Mouse (Mus musculus) c-Kit-negative CD71-positive TER-119-positive erythroid progenitor cells, embryonic 14.5 days (primary cell): Measurements from ENCODE around the gene Nfkb1.

ENCODE experiments used
- DNase-seq: peaks from one replicate; pipeline ENCODE4 v3.0.0-alpha.2; 2013; ENCODE audit warnings: low read depth, low spot score

Nfkb1 gene

DNA sequence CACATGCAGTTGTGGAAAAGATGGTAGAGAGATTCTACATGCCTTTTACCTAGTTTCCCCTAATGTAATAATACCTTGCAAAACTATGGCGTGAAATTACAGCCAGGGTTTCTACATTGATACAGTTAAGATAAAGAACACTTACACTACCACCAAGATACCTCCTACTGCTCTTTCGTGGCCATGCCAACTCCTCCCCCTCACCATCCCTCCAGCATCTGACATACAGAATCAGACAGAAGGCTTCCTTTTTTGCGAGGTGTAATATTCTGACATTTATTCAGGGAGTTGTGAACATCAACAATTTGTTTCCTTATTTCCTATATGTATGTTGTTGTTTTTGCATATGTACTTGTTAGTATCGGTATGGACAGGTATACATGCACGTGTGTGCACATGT is 11.3 kb upstream of the Nfkb1 start:
- DNase-seq = no peak

DNA sequence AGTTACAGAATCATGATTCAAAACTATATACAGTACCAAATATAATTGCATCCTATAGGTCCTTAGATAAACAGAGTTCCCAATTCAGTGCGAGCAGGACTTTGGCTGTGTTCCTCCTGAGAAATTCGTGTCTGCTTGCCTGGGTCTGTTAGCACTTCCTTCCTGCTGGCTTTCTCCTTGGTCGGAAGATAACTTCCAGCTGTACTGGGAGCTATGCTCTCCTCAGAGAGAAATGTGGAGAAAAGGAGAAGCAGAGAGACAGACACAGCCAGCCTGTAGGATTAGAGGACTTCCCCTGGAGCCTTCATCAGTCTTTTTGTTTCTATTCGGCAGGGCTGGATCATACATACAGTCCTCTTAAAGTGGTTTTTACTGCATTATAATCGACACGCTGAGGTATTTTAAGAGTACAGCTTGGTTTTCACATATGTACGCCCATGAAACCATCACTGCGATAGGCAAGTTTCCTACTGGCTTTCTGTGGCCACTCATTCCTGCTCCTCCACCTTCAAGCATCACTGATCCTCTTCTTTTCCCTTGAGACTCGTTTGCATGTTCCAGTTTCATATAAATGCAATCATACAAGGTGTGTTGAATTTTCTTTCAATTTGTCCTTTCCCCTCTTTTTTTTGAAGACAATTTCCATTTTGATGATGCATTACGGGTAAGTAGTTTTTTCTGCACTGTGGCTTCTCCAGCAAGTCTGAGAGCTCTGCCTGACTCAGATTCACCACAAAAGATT is 8.3 kb upstream of the Nfkb1 start:
- DNase-seq = no peak

DNA sequence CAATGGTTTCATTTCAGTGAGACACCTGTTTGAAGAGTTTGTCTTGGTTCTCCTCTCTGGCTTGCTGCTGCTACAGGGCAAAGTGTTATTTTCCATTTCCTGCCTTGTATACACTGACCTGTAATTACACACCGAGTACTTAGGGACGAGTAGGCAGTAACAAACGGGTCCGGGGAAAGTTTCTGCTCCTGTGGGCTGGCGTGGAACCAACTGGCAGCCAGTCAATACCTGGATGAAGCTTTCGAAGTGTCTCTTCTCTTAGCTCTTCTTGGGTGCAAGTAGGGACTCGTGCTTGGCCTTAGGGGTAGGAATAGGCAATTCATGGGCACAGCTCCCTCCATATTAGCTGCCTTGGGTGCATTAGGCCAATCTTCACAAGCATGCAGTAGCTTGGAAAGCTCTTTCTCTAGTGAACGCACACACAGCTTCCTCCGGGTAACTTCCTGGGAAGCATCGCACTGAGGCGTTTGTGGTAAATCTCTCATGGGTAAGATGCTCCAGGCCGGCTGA is 7.2 kb upstream of the Nfkb1 start:
- DNase-seq = no peak

DNA sequence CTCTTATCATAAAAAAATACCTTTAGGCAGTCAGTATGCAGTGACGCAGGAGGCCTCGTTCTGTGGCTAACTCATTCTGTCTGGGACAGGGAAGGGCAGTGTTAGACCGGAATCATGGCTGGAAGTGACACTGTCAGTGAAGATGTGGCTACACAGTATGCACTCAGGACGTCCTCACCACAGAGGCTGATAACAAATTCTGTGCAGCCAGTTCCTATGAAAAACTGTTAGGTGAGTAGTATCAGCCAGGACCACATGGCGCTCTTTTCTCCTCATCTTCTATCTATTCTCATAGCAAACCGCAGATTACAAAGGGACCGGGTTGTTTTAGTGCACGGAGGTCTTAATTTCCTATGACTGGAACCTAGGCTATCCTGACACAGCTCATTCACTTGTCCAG is 4.9 kb upstream of the Nfkb1 start:
- no peak for DNase-seq

DNA sequence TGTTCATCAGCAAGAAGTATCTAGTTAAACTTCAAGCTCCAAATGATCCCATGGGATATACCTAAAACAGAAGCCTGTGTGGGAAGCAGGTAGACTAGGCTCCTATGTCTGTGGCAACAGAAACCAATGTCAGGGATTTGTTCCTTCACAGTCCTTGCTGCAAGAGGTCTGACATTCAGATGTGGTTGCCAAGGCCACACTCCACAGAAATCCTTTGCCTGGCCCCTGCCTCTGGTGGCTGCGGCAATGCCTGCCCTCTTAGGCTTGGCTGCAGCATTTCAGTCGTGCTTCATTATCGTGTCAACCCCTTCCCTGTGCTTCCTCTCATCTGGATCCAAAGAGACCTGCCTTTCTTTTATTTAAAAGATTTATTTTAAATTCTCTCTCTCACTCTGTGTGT is 1.7 kb upstream of the Nfkb1 start:
- no peak for DNase-seq

DNA sequence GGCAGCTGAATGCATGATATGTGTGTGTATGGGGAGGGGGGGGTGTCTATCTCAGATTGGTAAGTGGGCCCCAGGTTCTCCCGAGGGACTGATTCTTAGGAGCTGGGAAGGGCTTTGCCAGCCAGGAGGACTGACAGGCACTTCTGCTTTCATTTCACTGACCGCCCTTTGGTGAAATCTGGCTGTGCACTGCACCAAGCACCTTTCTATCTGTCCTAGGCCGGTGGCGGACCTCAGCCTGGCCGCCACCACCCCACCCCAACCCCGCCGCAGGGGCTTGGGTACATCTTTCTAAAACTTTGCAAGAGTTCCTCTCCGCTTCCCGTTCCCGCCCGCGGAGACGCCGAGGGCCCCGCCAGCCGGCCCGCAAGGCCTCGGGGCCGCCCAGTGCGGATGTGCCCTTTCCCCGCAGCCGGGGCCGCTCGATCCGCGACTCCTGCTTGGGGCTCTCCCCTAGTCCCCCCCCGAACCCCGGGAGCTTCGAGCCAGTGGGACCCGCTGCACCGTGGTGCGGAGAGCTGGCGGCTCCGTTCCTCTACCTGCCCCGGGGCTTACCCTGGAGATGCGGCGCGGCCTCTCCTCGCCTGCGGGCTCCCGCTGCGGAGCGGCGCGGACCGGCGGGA is 668 bp downstream of the Nfkb1 start:
- DNase-seq = no peak

DNA sequence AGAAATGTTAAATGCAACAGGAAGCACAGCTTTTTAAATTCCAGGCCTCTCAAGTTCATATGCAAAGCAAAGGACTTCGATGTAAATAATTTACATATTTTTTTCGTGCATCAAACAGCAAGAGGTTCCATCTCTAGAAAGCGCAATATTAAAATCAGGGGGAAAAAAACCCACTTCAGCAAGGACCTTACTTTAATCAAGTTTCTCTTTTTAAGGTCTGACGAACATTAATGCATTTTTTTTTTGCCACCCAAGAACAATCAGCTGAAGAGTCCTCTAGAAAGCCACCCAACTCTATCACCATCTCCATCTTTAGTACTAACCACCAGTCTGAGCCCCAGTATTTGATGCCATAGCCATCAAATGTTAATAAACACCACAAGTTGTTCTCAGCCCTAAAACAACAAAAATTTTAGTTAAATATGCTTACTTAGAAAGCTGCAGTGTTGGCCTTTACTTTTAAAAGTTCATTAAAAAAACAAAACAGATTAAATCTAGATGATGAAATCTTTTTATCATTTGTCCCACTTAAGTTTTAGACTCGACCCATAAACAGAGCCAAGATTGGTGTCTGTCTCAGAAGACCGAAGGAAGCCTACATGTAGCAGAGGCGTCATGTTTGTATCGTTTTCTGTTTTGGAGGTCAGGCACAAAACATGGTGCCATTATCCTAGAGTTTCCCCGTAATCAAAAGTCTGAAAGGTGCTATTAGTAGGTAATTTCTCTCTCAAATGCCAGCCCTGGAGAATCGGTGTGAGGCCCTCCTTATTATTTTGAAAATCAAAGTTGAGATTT is 1.4 kb downstream of the Nfkb1 start:
- DNase-seq = no peak

DNA sequence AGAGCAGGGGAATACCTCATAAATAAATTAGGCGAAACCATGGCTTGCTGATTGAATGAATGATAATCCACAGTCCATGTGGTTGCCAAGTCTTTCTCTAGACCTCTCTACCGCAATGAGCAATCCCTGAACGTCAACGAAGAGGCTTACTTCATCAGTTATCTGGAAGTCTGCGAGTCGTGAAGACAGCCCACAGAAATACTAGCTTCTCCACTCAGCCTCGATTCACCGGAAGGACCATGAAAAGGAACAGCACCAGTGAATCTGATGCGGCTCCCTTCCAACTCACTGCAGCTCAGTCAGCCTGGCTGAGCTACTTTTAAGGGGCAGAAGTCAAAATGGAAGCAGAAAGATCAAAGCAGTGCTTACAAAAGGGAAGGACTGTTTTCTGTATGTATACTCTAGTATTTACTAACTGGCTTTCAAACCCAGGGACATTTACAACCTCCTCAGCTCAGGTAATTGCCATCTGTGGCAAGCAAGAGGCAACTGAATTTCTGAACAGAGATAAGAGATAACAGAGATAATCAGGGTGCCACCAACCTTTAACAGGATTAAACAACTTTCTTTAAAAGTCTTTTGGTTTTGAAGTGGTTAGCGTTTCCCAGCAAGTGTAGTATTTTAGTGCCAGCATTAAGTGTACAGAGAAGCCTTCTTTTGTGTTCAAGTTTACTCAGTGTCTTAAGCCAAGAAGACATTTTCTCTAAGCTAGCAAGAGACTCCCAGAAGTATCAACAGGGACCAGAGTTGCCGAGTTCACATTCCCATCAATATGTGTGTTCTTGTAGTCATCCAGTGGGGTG is 2.2 kb downstream of the Nfkb1 start:
- no peak for DNase-seq

DNA sequence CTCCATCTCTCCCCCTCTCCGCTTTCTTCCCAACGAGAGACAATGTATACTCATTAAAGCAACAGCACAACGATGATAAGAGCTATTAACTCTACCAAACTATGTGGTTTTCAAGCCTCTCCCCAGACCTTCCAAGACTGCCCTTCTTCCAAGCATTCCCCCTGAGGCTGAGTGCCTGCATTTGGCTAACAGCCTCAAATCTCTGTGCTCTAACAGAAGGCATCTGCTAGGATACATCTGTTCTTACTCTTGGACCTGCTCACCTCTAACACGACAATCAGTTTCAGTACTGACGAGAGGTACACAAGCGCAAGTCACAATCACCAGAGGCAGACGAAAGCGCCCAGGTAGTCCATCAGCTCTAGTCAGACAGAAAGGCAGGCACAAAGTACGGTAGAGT is 3.4 kb downstream of the Nfkb1 start:
- DNase-seq = no peak

DNA sequence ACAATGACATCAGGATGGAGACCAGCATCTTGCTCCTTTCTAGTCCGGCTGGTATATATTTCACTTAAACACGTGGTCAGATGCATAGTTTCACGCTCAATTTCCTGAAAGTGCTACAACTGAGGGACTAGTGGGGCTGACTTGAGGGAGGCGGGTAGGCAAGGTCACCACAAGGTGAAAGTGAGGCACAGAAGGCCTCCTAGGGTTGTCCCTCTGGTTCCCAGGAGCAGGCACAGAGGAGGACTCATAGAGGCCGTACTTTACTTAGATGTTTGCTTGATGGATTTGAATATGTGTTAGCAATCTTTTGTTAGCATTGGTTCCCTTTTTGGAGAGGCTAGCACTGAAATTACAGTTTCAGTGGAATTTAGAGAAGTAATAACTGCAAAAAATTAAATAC is 4.9 kb downstream of the Nfkb1 start:
- DNase-seq = no peak

DNA sequence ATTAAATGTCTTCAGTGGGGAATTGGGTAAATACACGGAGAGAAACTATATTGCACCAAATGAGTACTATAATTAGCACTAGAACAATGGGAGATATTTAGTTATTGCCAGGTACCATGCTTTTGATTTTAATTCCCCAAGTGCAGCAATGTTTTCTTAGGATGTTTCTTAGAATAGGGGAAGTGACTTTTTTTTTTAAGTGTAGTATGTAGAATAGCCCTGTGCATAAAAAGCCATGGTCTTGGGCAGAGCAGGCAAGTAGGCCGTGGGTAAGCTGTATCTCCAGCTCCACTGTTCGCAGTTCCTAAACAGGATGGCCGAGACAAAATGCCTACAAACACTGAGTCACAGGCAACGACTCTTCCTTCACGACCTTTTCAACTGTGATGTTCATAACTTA is 8.1 kb downstream of the Nfkb1 start:
- DNase-seq = no peak

DNA sequence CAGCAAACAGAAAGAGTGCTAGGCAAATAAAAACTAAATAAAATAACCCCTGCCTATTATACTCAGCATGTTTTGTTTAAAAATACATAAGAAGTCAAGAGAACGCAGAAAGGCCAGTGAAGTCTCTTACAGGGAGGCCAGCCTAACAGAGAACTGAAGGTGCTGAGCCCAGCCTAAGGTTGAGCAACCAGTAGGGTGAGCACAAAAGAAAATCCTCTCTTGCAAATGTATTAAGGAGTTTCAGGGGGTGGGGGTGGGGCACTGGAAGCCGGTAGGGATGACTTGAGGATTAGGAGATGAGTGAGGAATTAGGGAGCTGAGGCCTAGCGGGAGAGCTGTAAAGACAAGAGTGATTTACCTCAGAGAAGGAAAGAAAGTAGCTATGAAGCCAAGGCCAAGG is 9.1 kb downstream of the Nfkb1 start:
- DNase-seq = no peak

DNA sequence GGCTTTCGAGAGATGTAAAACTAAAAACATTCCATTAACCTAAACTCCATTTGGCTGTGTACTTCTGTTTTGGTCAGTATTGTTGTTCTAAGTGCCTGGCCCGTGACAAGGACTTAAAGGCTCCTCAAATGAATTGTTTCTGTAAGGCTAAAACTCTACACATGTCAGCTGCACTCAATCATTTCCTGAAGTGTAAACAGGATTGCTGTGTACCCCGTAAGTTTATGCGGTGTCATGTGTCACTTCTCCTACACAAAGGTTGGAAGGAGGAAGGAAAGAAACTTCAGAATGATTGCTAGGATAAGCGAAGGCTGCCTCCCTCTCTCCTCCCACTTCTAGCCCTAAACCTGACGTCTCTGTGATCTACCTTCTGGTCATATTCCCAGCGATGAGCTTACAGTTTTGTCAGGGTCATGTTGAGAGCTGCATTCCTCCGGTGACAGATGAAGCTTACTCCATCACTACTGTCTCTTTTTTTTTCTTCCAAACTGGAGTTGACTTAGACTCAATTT is 10.0 kb downstream of the Nfkb1 start:
- no peak for DNase-seq

DNA sequence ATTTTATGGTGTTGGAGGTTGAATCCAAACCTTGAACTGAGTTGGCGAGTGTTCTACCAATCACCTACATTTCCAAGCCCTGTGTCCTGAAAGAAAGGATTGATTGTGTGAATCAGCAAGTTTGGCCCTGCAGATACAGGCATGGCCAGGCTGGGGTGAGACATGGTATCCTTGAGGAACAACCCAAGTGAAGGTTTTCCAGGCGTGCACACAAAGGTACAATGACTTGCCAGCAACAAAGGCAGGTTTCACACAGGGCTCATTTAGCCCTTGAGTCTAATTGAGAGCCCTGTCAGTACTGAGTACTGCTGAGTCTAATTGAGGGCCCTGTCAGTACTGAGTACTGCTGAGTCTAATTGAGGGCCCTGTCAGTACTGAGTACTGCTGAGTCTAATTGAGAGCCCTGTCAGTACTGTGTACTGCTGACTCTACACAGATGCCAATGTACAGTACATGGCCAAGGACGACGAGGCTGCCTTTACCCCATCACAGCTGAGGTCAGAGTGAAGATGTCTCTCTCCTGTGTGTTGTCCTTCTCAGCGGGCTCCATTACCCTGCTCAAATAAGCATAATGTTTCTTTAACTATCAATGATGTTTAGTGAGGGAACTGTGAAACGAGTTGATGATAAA is 11.0 kb downstream of the Nfkb1 start:
- no peak for DNase-seq

DNA sequence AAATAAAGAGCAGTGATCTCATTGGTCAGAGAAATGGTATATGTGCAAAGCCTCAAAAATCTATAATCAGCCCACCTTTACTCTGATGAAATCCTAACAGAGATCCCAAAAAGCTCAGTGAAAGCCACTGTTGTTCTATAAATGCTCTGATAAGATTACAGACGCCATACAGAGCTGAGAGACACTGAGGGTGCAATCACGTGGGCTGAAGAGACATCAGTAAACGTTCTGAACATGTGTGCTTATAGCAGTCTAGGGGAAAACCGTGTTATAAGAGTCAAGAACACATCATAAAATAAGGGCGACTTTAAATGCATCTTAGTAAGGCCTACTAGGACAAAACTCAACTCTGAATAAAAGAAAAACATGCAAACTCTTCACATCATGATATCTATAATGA is 14.3 kb downstream of the Nfkb1 start:
- DNase-seq = no peak

DNA sequence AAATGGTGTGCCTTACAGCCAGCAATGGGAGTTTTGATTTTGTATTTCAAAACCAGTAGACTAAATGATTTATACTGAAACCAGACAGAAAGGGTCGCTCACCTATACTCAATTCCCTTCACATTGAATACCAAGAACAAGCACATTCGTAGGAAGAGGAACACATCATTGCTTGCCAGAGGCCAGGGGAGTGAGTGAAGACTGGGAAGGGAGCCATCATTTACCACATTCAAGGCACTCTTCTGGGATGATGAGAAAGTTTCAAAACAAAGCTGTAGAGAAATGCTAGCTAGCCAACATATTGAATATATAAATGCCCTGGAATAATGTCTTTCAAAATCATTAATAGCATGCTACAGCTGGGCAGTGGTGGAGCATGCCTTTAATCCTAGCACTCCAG is 15.0 kb downstream of the Nfkb1 start:
- no peak for DNase-seq

DNA sequence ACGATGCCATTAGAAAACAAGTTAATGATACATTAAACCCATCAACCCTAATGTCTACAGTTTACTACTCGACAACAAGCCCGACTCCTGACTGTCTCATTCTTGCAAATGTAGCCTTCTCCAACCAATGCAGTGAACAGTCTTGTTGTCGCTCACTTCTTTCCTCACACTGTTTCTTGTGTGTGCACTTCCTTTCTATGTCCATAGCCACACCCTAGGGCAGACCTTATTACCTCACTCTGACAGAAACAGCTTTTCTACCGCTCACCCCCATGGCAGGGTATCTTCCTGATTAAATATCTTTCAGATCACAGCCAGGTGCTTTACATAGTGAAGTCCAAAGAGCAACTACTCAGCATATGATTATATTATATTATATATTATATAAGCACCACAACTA is 15.9 kb downstream of the Nfkb1 start:
- no peak for DNase-seq

DNA sequence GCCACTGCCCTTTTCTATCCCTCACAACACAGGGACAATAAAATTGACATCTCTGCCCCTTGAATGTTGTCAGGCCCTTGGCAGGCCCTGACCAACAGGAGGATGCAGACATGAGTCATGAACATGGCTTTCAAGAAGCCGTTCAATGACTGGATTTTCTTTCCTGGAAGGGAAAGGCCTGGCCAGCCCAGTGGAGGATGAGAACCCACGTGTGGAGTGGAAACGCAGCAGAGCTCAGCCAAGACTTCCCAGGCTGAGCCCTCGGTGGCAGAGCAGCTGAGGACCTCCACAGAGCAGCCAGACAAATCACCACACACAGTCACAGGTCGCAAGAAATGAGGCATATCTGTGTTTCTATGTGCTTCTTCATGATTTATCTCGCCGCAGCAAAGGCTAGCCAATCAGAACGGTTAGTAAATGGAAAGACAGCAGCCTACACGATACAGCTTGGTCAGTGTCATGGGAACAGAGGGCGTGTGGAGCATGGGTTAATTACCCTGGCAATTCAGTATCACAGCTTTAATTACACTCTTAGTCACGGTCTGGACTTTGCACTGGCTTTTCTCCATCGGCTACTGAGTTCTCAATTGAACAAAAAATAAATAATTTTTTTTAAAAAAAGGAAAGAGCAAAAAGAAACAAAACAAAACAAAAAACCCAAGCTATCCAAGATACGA is 16.5 kb downstream of the Nfkb1 start:
- no peak for DNase-seq

DNA sequence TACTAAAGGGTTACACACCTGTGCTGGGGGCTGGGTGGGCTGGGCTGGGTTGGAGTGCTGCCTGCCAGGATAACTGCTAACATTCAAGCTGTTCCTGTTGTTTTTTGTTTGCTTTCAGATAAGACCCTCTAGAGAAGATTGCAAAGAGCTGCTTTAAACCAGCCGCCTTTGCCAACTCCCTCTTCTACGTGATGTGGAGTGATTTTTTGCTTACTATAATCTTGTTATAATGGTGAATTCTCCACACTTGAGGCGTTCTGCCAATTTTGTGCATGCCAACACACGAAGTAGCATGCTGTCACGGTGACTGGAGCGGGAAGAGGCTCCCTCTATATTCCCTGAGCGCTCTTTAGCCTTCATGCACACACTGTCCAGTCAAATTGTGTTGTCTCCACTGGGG is 17.7 kb downstream of the Nfkb1 start:
- DNase-seq = no peak

DNA sequence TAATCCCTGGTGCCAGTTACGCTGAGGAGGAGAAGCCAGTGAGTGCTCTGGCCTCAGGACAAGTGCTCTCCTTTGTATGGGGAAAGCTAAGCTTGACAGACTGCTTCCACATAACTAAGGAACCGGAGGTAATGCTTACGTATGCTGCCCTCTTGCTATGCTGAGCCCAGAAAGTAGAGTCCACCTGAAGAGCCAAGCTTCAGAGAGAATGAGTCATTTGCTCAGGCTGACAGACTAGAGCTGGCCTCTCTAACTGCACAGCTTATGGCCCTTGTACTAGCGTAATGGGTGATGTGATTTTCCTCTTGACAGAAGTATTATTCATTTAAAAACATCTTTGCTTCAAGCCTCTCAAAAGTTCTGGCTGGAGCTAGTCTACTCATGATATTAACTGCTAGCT is 18.3 kb downstream of the Nfkb1 start:
- no peak for DNase-seq

DNA sequence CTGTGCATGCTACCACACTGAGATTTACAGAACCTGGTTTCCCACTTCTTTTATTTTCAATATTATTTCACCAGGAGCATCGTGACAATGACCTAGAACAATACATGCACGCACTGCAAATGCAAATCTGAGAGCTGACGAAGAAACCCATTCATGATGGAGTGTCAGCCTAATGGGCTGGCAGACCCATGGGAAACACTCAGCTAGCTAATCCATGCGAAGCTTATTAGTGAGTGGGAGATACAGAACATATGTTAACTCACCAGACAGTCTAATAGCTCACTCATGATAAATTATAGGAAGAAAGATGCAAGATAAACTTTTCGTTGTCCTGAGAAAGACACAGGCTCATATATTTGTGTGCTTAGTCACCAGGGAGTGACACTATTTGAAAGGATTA is 19.2 kb downstream of the Nfkb1 start:
- DNase-seq = no peak
